Mouse (Mus musculus) lung, postnatal 0 days (tissue): ENCODE data around the gene Adcy2. TPM values are rescaled to one million over a fixed set of nuclear protein-coding genes. Genes with fewer than 3 reads are reported as not detected.

ENCODE experiments used
- ATAC-seq: fragments of 200-750 bp; cut with Nextera tagmentation; 2 replicates; pipeline ENCODE4 v1.8.0; 2017; ENCODE audit warnings: moderate library complexity
- DNase-seq: peaks from one replicate; pipeline ENCODE4 v3.0.0-alpha.2; 2016; ENCODE audit warnings: low spot score
- H3K27ac ChIP-seq: fragments of 300-500 bp; sonication (generic); 2 replicates; pipeline ENCODE4 v1.5.1; 2014; ENCODE audit warnings: antibody characterized with exemption, mild to moderate bottlenecking, low read length, mixed read lengths
- H3K27me3 ChIP-seq: fragments of 300-500 bp; sonication (generic); replicated peaks from 2 replicates; pipeline ENCODE4 v1.6.1; 2014; ENCODE audit warnings: low read length, mixed read lengths; ENCODE audit not compliant: insufficient read depth
- H3K36me3 ChIP-seq: fragments of 300-500 bp; sonication (generic); 2 replicates; pipeline ENCODE4 v1.6.1; 2014; ENCODE audit warnings: low read length, mixed read lengths; ENCODE audit not compliant: insufficient read depth
- H3K4me1 ChIP-seq: fragments of 300-500 bp; sonication (generic); 2 replicates; pipeline ENCODE4 v1.6.1; 2014; ENCODE audit warnings: antibody characterized with exemption, low read depth, low read length, mixed read lengths; ENCODE audit not compliant: insufficient read depth
- H3K4me2 ChIP-seq: fragments of 300-500 bp; sonication (generic); replicated peaks from 2 replicates; pipeline ENCODE4 v1.6.1; 2014; ENCODE audit warnings: low read depth, mild to moderate bottlenecking, low read length, moderate library complexity, mixed read lengths
- H3K4me3 ChIP-seq: fragments of 300-500 bp; sonication (generic); 2 replicates; pipeline ENCODE4 v1.5.1; 2014; ENCODE audit warnings: low read depth, low read length
- H3K9ac ChIP-seq: fragments of 300-500 bp; sonication (generic); replicated peaks from 2 replicates; pipeline ENCODE4 v1.6.1; 2014; ENCODE audit warnings: low read depth, mild to moderate bottlenecking
- H3K9me3 ChIP-seq: fragments of 300-500 bp; sonication (generic); 2 replicates; pipeline ENCODE4 v1.6.1; 2016; ENCODE audit warnings: low read length, mixed read lengths
- CTCF ChIP-seq: IDR thresholded peaks from 2 replicates; pipeline ENCODE4 v1.5.1; 2016; ENCODE audit warnings: antibody characterized with exemption, mild to moderate bottlenecking
- EP300 ChIP-seq: IDR thresholded peaks from 2 replicates; pipeline ENCODE4 v1.6.1; 2016; ENCODE audit warnings: antibody characterized with exemption, mild to moderate bottlenecking, control low read depth
- WGBS: fragments of 180-500 bp; shearing (Covaris S2); extraction: QIAGEN DNeasy Blood & Tissue Kit; methylation state at CpG from one replicate; pipeline ENCODE4 v1.1.7; 2014; 5-methylcytosine and 5-hydroxymethylcytosine counted together
- polyA plus RNA-seq: library from polyadenylated mRNA; unstranded; fragments of >200 nt; fragmentation: Nextera tagmentation; extraction: Ambion mirVana; gene quantifications from 2 replicates; pipeline ENCODE4 v1.2.1, GENCODE M21; 2015

The Adcy2 gene
- polyA plus RNA-seq, 1 experiment from 2014 or later = 12.5 TPM

GRCm38 (mm10) chr13:68585441-68585840, 413.9 kb downstream of the Adcy2 start:
- H3K9ac ChIP-seq = no peak overlapping the region
- H3K4me3 ChIP-seq = no peak overlapping the region
- H3K4me2 ChIP-seq = no peak overlapping the region
- H3K27me3 ChIP-seq = no peaks in the 10 kb centered on the region
- TF ChIP-seq CTCF (no peak), EP300 (no peak)
- DNase-seq (no peak), ATAC-seq (no peak)
- no peak overlapping the region for H3K27ac ChIP-seq
- no peaks in the 10 kb centered on the region for H3K9me3 ChIP-seq
- peaks cover 25% of the 10 kb centered on the region for H3K36me3 ChIP-seq
- WGBS = 84% methylated on average over 7 of the region's 7 CpGs
- H3K4me1 ChIP-seq = no peaks in the 10 kb centered on the region; the same call in 1 of the 2 replicates

- peaks cover 23% of the 10 kb centered on the region for H3K36me3 ChIP-seq
- H3K4me2 ChIP-seq = no peak overlapping the region
- WGBS = 90% methylated on average over 11 of the region's 11 CpGs
These were observed 415.4 kb downstream of the Adcy2 start for GRCm38 (mm10) chr13:68583961-68584360.

GRCm38 (mm10) chr13:68582517-68582780, 416.9 kb downstream of the Adcy2 start:
- Histone ChIP-seq H3K9ac (peak overlapping the region; percentile 70), H3K27me3 (no peaks in the 10 kb centered on the region), H3K9me3 (no peaks in the 10 kb centered on the region), H3K27ac (peak overlapping the region; percentile 85), H3K4me2 (peak overlapping the region; percentile 90), H3K4me1 (no peaks in the 10 kb centered on the region; the same call in 1 of the 2 replicates), H3K36me3 (0 out of 2 replicates have a peak, but pooled peaks cover 9% of the 10 kb centered on the region), H3K4me3 (peak overlapping the region; percentile 88)
- no peak for ATAC-seq
- 1% methylated on average over 11 of the region's 11 CpGs for WGBS
- peak; percentile 41 for DNase-seq
- TF ChIP-seq EP300 = no peak
- no peak for TF ChIP-seq CTCF

More at GRCm38 (mm10) chr13:68583961-68584360, 415.4 kb downstream of the Adcy2 start:
- Histone ChIP-seq H3K27ac (no peak overlapping the region), H3K9ac (no peak overlapping the region), H3K27me3 (no peaks in the 10 kb centered on the region), H3K4me3 (no peak overlapping the region), H3K9me3 (no peaks in the 10 kb centered on the region), H3K4me1 (no peaks in the 10 kb centered on the region; the same call in 1 of the 2 replicates)
- ATAC-seq (no peak), DNase-seq (no peak)
- no peak for TF ChIP-seq EP300
- TF ChIP-seq CTCF = no peak

- peak within 1 kb of the TSS; percentile 85 for H3K27ac ChIP-seq
- H3K9me3 ChIP-seq = no peaks in the 10 kb centered on the region
- TF ChIP-seq EP300 (no peak), CTCF (no peak)
- H3K4me2 ChIP-seq = peak within 1 kb of the TSS; percentile 90
- no peaks in the 10 kb centered on the region; the same call in 1 of the 2 replicates for H3K4me1 ChIP-seq
- H3K9ac ChIP-seq = peak within 1 kb of the TSS; percentile 70
- H3K27me3 ChIP-seq = no peaks in the 10 kb centered on the region
- H3K4me3 ChIP-seq = peak within 1 kb of the TSS; percentile 88
- DNase-seq (peak; percentile 98), ATAC-seq (peak; percentile 95)
- H3K36me3 ChIP-seq = 0 out of 2 replicates have a peak, but pooled peaks cover 5% of the 10 kb centered on the region
- under 1% methylated on average over 81 of the region's 81 CpGs for WGBS
These were observed 417.4 kb downstream of the Adcy2 start, which contains the start of the genes Mtrr and Fastkd3 for GRCm38 (mm10) chr13:68581747-68582516. Mtrr (minus strand) TSS chr13:68582149. Fastkd3 (plus strand) TSS chr13:68582234.

GRCm38 (mm10) chr13:68581086-68581740, 418.1 kb downstream of the Adcy2 start:
- peak overlapping the region; percentile 73 for H3K27ac ChIP-seq
- no peaks in the 10 kb centered on the region; the same call in 1 of the 2 replicates for H3K36me3 ChIP-seq
- ATAC-seq (no peak), DNase-seq (no peak)
- H3K4me2 ChIP-seq = peak overlapping the region; percentile 90
- H3K9me3 ChIP-seq = no peaks in the 10 kb centered on the region
- peak overlapping the region; percentile 70 for H3K9ac ChIP-seq
- TF ChIP-seq EP300 = no peak
- TF ChIP-seq CTCF = peak; percentile 41; the same call in 1 of the 2 replicates
- no peaks in the 10 kb centered on the region for H3K27me3 ChIP-seq
- 19% methylated on average over 14 of the region's 14 CpGs for WGBS
- no peaks in the 10 kb centered on the region; the same call in 1 of the 2 replicates for H3K4me1 ChIP-seq
- peak overlapping the region; percentile 88 for H3K4me3 ChIP-seq

GRCm38 (mm10) chr13:68577945-68578344, 421.4 kb downstream of the Adcy2 start:
- peaks cover 4% of the 10 kb centered on the region; the same call in 1 of the 2 replicates for H3K4me1 ChIP-seq
- 61% methylated on average over 7 of the region's 7 CpGs for WGBS
- no peak overlapping the region for H3K4me3 ChIP-seq
- H3K9ac ChIP-seq = no peak overlapping the region
- DNase-seq (peak; percentile 95), ATAC-seq (peak; percentile 70)
- no peaks in the 10 kb centered on the region for H3K27me3 ChIP-seq
- no peaks in the 10 kb centered on the region; the same call in 1 of the 2 replicates for H3K36me3 ChIP-seq
- no peak for TF ChIP-seq CTCF
- peak; percentile 40; the same call in 1 of the 2 replicates for TF ChIP-seq EP300
- H3K27ac ChIP-seq = peak overlapping the region; percentile 58
- no peak overlapping the region for H3K4me2 ChIP-seq
- no peaks in the 10 kb centered on the region for H3K9me3 ChIP-seq
